Mouse (Mus musculus): ENCODE data around the gene Ccl1.

DNA sequence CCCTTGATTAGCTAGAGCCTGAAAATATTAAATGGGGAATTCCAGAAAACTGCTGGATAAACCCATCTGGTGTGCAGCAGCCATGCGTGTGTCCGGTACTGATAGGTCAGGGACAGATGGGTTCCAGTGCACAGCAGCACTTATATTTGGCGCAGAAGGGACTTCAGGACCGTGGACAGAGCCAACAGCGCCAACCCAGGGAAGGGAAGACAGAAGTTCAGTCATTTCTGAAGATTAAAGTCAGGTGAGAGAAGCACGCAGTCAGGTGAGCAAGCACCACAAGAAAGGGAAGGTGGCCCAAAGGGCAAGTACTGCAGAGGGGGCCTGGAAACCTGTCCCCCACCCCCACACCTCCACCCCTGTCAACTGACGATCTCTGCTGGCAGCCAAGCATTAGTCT, 7.7 kb upstream of the Ccl1 start:
- TF ChIP-seq CTCF (conservative IDR thresholded peaks at IDR 0.05; ENCODE audit: low read length) (no peak), POU5F1 (IDR thresholded peaks at IDR 0.05; ENCODE audit: borderline replicate concordance, low read length) (no peak), NANOG (IDR thresholded peaks at IDR 0.05; ENCODE audit: borderline replicate concordance, low read length) (no peak)
